Mouse (Mus musculus) midbrain, embryonic 10.5 days (tissue): ENCODE measurements around the gene Prss27. TPM values are rescaled to one million over a fixed set of nuclear protein-coding genes. Genes with fewer than 3 reads are reported as not detected.

Experiments used
- DNase-seq: peaks from one replicate; pipeline ENCODE4 v3.0.0-alpha.2; 2017; ENCODE audit warnings: low spot score
- H3K27ac ChIP-seq: fragments of 300-500 bp; sonication (generic); replicated peaks from 2 replicates; pipeline ENCODE4 v1.5.1; 2016; ENCODE audit warnings: mild to moderate bottlenecking
- H3K27me3 ChIP-seq: fragments of 300-500 bp; sonication (generic); 2 replicates; pipeline ENCODE4 v1.6.1; 2016; ENCODE audit warnings: low read depth, mild to moderate bottlenecking; ENCODE audit not compliant: poor library complexity, severe bottlenecking
- H3K36me3 ChIP-seq: fragments of 300-500 bp; sonication (generic); 2 replicates; pipeline ENCODE4 v1.6.1; 2016; ENCODE audit warnings: mild to moderate bottlenecking, moderate library complexity
- H3K4me1 ChIP-seq: fragments of 300-500 bp; sonication (generic); 2 replicates; pipeline ENCODE4 v1.6.1; 2016
- H3K4me3 ChIP-seq: fragments of 300-500 bp; sonication (generic); 2 replicates; pipeline ENCODE4 v1.5.1; 2016; ENCODE audit warnings: mild to moderate bottlenecking, moderate library complexity
- H3K9me3 ChIP-seq: fragments of 300-500 bp; sonication (generic); replicated peaks from 2 replicates; pipeline ENCODE4 v1.6.1; 2016; ENCODE audit warnings: mild to moderate bottlenecking
- WGBS: fragments of 180-500 bp; shearing (Covaris S2); methylation state at CpG from one replicate; pipeline ENCODE4 v1.1.7; 2016; 5-methylcytosine and 5-hydroxymethylcytosine counted together
- polyA plus RNA-seq: library from polyadenylated mRNA; unstranded; fragments of >200 nt; fragmentation: Nextera tagmentation; extraction: Ambion mirVana; gene quantifications from 2 replicates; pipeline ENCODE4 v1.2.1, GENCODE M21; 2016

Gene Prss27
- polyA plus RNA-seq, result 0.10 TPM in 1 of 2 replicates, not detected in the other

GRCm38 (mm10) chr17:24037844-24038243 is at the start of gene Prss27:
Gene Prss27, plus strand, starts transcription at chr17:24038144.
- H3K36me3 ChIP-seq, result no peaks in the 10 kb centered on the region
- H3K9me3 ChIP-seq, result no peaks in the 10 kb centered on the region
- no peak for DNase-seq
- no peak within 1 kb of the TSS for H3K4me3 ChIP-seq
- H3K4me1 ChIP-seq, result no peaks in the 10 kb centered on the region
- H3K27ac ChIP-seq, result no peak within 1 kb of the TSS
- WGBS, result 82% methylated on average over 4 of the region's 4 CpGs
- H3K27me3 ChIP-seq, result no peaks in the 10 kb centered on the region

DNA sequence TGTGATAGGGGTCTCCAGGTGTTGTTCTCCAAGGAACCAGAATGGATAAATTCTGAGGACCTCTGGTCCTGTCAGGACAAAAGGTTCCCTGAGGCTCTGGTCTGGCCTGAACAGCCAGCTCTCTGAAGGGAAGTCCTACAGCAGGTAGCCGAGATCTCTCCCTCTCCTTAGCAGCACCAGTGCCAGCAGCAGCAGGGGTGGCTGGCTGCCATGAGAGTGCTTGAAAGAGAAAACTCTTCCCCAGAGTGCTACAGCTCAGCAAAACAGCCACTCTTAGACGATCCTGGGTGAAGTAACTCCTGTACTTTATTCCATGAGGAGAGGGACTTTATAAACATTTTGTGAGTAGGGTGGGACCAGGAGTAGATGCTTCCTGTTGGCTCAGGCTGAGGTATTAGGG is 48.1 kb upstream of the Prss27 start:
- Histone ChIP-seq H3K36me3 (no peaks in the 10 kb centered on the region), H3K27me3 (0 out of 2 replicates have a peak, but pooled peaks cover 3% of the 10 kb centered on the region), H3K27ac (no peak overlapping the region), H3K9me3 (no peaks in the 10 kb centered on the region), H3K4me1 (peaks cover 37% of the 10 kb centered on the region), H3K4me3 (no peak overlapping the region)
- 55% methylated on average over 2 of the region's 2 CpGs for WGBS
- no peak for DNase-seq

DNA sequence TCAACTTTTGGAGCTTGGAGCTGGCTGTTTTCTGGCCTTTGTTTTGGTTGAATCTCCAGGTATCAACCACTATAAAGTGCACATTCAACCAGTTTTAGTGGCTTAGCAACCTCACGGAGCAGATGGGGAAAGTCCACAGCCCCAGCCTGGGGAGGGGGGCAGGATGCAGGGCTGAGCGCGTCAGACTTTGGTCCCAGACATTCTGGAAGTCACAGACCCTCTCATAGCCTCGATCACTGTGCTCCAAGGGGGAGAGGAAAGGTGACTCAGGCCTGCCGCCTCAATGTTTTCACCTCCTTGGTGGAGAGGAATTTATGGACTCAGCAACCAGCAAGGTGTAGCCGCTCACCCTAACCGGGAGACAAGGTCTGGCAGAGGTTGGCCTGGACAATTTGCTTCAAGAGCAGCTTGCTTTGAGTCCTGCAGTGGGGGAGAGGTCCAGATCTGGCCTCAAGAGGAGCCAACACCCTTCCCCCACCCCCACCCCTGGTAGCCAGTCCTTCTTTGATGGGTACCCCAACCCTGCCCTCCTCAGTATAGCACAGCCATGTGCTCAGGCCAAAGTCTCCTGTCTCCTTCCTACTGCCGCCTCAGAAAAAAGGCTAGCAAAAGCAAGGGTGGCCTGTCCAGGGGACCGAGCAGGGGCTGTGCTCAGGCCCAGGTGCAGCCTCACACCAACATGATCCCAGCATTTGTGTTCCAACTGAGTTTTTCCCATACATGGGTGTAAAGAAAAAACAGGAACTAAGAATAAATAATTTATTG is 45.0 kb upstream of the Prss27 start:
- Histone ChIP-seq H3K36me3 (no peaks in the 10 kb centered on the region), H3K9me3 (no peaks in the 10 kb centered on the region), H3K27ac (peak overlapping the region; percentile 79), H3K4me3 (peak overlapping the region; percentile 39), H3K4me1 (peaks cover 30% of the 10 kb centered on the region), H3K27me3 (0 out of 2 replicates have a peak, but pooled peaks cover 7% of the 10 kb centered on the region)
- 75% methylated on average over 9 of the region's 9 CpGs for WGBS
- DNase-seq, result no peak

DNA sequence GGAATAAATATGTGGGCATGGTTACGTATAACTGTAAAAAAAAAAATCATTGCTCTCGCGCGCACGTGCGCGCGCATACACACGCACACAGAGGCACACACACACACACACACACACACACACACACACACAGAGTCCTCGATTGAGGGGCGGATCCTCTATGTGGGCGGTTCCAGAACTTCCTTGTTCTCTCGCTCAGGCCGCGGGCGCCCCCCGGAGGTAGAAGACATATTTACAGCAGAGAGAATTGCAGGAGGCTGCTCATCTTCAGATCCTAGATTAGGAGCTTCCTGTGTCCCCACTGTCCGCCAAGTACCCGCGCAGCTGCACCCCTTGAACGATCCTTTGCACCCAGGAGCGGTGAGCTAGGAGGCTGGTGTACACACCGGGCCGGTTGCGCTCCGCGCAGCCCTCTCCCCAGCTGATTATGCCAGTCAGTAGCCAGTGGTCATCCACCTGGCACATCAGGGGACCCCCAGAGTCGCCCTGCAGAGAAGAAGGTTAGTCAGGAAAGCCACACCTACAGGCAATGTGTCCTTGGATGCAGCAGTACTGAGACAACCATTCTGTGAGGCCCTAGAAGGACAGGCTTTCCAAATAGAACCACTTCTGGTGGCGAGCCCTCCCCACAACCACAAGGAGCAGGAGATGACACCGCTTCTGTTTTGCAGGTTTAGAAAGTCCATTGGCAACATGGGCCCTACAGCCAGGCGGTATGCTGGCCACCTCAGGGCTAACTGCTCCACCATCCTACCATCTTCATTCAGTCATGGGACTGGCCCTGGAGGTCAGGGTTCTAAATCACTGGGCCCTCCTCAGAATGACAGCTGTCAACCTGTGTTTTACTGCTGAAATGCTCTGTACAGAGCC is 44.1 kb upstream of the Prss27 start:
- no peaks in the 10 kb centered on the region for H3K36me3 ChIP-seq
- H3K27ac ChIP-seq, result peak overlapping the region; percentile 79
- H3K9me3 ChIP-seq, result no peaks in the 10 kb centered on the region
- DNase-seq, result peak; percentile 91
- WGBS, result 11% methylated on average over 31 of the region's 31 CpGs
- H3K27me3 ChIP-seq, result 0 out of 2 replicates have a peak, but pooled peaks cover 7% of the 10 kb centered on the region
- H3K4me3 ChIP-seq, result peak overlapping the region; percentile 39
- peaks cover 27% of the 10 kb centered on the region for H3K4me1 ChIP-seq

GRCm38 (mm10) chr17:23994667-23995066 is 43.3 kb upstream of the Prss27 start:
- Histone ChIP-seq H3K9me3 (no peaks in the 10 kb centered on the region), H3K4me1 (peaks cover 27% of the 10 kb centered on the region), H3K36me3 (no peaks in the 10 kb centered on the region), H3K27me3 (0 out of 2 replicates have a peak, but pooled peaks cover 7% of the 10 kb centered on the region), H3K27ac (no peak overlapping the region), H3K4me3 (no peak overlapping the region)
- no peak for DNase-seq
- 82% methylated on average over 7 of the region's 7 CpGs for WGBS

- Histone ChIP-seq H3K36me3 (no peaks in the 10 kb centered on the region), H3K4me3 (no peak overlapping the region), H3K9me3 (no peaks in the 10 kb centered on the region), H3K27ac (no peak overlapping the region), H3K4me1 (peaks cover 20% of the 10 kb centered on the region), H3K27me3 (0 out of 2 replicates have a peak, but pooled peaks cover 7% of the 10 kb centered on the region)
- WGBS, result 34% methylated on average over 1 of the region's 1 CpGs
- no peak for DNase-seq
Observed at GRCm38 (mm10) chr17:23995421-23995820, 42.5 kb upstream of the Prss27 start.

- Histone ChIP-seq H3K9me3 (no peaks in the 10 kb centered on the region), H3K36me3 (no peaks in the 10 kb centered on the region), H3K27me3 (0 out of 2 replicates have a peak, but pooled peaks cover 7% of the 10 kb centered on the region), H3K4me1 (peaks cover 12% of the 10 kb centered on the region), H3K4me3 (no peak within 1 kb of the TSS), H3K27ac (no peak within 1 kb of the TSS)
- no peak for DNase-seq
- WGBS, result 64% methylated on average over 2 of the region's 2 CpGs
Observed at GRCm38 (mm10) chr17:23997901-23998300, 40.0 kb upstream of the Prss27 start, which contains the start of gene Prss22. Gene Prss22, minus strand, starts transcription at chr17:23998100.

DNA sequence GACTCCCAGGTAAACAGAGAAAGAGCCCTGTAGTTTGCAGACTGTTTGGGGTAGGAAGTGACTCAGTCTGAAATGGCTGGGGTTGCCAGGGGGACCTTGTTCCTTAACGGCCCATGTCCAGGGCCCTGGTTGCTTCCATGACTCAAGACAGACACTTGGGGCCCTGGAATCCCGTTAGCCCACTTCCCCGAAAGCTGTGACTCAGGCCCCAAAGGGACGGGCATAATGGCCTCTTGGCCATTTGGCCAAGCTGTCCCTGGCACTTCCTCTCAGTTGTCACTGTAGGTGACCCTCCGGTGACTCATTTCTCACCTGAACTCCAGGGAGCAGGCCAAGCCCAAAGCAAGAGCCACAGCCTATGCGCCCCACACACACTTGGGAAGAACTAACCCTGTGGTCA is 39.6 kb upstream of the Prss27 start:
- Histone ChIP-seq H3K36me3 (no peaks in the 10 kb centered on the region), H3K9me3 (no peaks in the 10 kb centered on the region), H3K27ac (no peak overlapping the region), H3K4me1 (peaks cover 7% of the 10 kb centered on the region; the same call in 1 of the 2 replicates), H3K4me3 (no peak overlapping the region), H3K27me3 (0 out of 2 replicates have a peak, but pooled peaks cover 7% of the 10 kb centered on the region)
- WGBS, result 80% methylated on average over 6 of the region's 6 CpGs
- DNase-seq, result no peak

DNA sequence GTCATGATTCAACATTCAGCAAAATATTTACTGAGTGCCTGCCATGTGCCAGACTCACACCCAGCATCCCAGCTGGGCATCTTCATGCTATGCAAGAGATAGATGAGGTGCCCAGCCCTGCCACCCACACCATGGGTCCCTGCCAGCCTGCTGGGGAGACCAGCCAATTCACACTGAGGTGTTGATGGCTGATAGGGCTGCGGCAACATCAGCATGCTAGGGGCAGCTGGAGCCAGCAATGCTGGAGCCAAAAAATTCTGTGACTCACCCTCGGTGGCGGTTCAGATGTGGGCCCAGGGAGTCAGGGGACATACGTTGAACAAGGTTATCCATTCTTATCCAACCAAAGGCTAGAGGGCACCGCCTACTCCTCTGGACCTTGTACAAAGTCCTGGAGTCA is 37.5 kb upstream of the Prss27 start:
- no peak for DNase-seq
- 76% methylated on average over 5 of the region's 5 CpGs for WGBS
- Histone ChIP-seq H3K27ac (no peak overlapping the region), H3K4me3 (no peak overlapping the region), H3K36me3 (no peaks in the 10 kb centered on the region), H3K9me3 (no peaks in the 10 kb centered on the region), H3K4me1 (0 out of 2 replicates have a peak, but pooled peaks cover 2% of the 10 kb centered on the region), H3K27me3 (no peaks in the 10 kb centered on the region)

- no peak overlapping the region for H3K4me3 ChIP-seq
- no peaks in the 10 kb centered on the region for H3K36me3 ChIP-seq
- no peaks in the 10 kb centered on the region for H3K9me3 ChIP-seq
- WGBS, result 92% methylated on average over 14 of the region's 14 CpGs
- H3K27ac ChIP-seq, result no peak overlapping the region
- no peaks in the 10 kb centered on the region for H3K4me1 ChIP-seq
- no peak for DNase-seq
- no peaks in the 10 kb centered on the region for H3K27me3 ChIP-seq
Observed at GRCm38 (mm10) chr17:24004071-24004665, 33.8 kb upstream of the Prss27 start.

GRCm38 (mm10) chr17:24005049-24005448 is 32.9 kb upstream of the Prss27 start:
- DNase-seq, result no peak
- H3K36me3 ChIP-seq, result no peaks in the 10 kb centered on the region
- no peak overlapping the region for H3K27ac ChIP-seq
- no peaks in the 10 kb centered on the region for H3K4me1 ChIP-seq
- H3K4me3 ChIP-seq, result no peak overlapping the region
- no peaks in the 10 kb centered on the region for H3K9me3 ChIP-seq
- WGBS, result 97% methylated on average over 3 of the region's 3 CpGs
- H3K27me3 ChIP-seq, result no peaks in the 10 kb centered on the region

DNA sequence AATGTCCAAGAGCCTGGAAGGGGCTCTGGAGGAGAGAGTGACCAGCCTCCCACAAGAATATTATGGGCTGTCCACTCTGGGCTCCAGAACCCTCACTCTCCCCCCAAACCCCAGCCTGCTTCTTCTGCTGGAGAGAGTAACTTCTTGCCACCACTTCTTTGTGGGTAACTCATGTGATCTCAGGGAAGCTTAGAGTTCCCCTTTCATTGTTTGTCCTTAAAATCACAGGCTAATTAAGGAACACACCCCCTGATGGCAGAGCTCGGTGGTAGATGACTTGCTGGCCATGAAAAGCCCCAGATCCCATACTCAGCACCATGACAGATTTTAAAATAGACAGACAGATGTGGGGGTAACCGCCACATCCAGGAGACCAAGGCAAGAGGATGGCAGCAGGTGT is 31.0 kb upstream of the Prss27 start:
- no peaks in the 10 kb centered on the region for H3K36me3 ChIP-seq
- no peaks in the 10 kb centered on the region for H3K4me1 ChIP-seq
- H3K4me3 ChIP-seq, result no peak overlapping the region
- no peak for DNase-seq
- no peaks in the 10 kb centered on the region for H3K9me3 ChIP-seq
- H3K27ac ChIP-seq, result no peak overlapping the region
- WGBS, result 52% methylated on average over 2 of the region's 2 CpGs
- no peaks in the 10 kb centered on the region for H3K27me3 ChIP-seq
